Mouse (Mus musculus) MEL (cell line): ENCODE results near the gene Olfr813. TPM values are rescaled to one million over a fixed set of nuclear protein-coding genes. Genes with fewer than 3 reads are reported as not detected.

ENCODE experiments used
- polyA plus RNA-seq, 2 experiments: library from polyadenylated mRNA; stranded (reverse) in 1 of 2; unstranded in 1 of 2; fragments of >175 nt in 1 of 2; fragments of >200 nt in 1 of 2; gene quantifications; 2 replicates each; pipeline versions ENCODE4 v1.2.1 to v1.2.4; 2012; ENCODE audit warnings: low replicate concordance in 2 of 2, low read depth in 1 of 2; ENCODE audit not compliant: insufficient read length in 2 of 2, insufficient read depth in 1 of 2, missing spikeins in 1 of 2
- total RNA-seq: library from RNA; depleted of rRNA; stranded (reverse); fragments of 300-350 nt; gene quantifications from 2 replicates; pipeline ENCODE4 v1.2.3, GENCODE M21; 2012; rRNA removed

The Olfr813 gene
- total and polyA plus RNA-seq, 3 experiments = not detected

Other genes with a start within 250 kb of the Olfr813 start
- gene Olfr796, start 242.8 kb upstream of the Olfr813 start, total RNA-seq = not detected in 2 replicates
- gene Olfr796, start 242.8 kb upstream of the Olfr813 start, polyA plus RNA-seq = not detected
- not detected in 2 replicates for gene Olfr798, start 227.4 kb upstream of the Olfr813 start, total RNA-seq
- not detected for gene Olfr798, start 227.4 kb upstream of the Olfr813 start, polyA plus RNA-seq
- gene Olfr799, start 217.9 kb upstream of the Olfr813 start, total RNA-seq = not detected in 2 replicates
- gene Olfr799, start 217.9 kb upstream of the Olfr813 start, polyA plus RNA-seq = not detected
- gene Olfr800, start 197.7 kb upstream of the Olfr813 start, total RNA-seq = not detected in 2 replicates
- not detected for gene Olfr800, start 197.7 kb upstream of the Olfr813 start, polyA plus RNA-seq
- not detected in 2 replicates for gene Olfr801, start 181.5 kb upstream of the Olfr813 start, total RNA-seq
- not detected for gene Olfr801, start 181.5 kb upstream of the Olfr813 start, polyA plus RNA-seq
- gene Olfr802, start 167.2 kb upstream of the Olfr813 start, total RNA-seq = not detected in 2 replicates
- not detected for gene Olfr802, start 167.2 kb upstream of the Olfr813 start, polyA plus RNA-seq
- gene Olfr803, start 161.1 kb upstream of the Olfr813 start, total RNA-seq = not detected in 2 replicates
- gene Olfr803, start 161.1 kb upstream of the Olfr813 start, polyA plus RNA-seq = under 1 TPM in 1 of 2 experiments, not detected in 1; 0.03 TPM
- gene Olfr804, start 152.2 kb upstream of the Olfr813 start, total RNA-seq = not detected in 2 replicates
- not detected for gene Olfr804, start 152.2 kb upstream of the Olfr813 start, polyA plus RNA-seq
- gene Olfr805, start 126.0 kb upstream of the Olfr813 start, total RNA-seq = not detected in 2 replicates
- not detected for gene Olfr805, start 126.0 kb upstream of the Olfr813 start, polyA plus RNA-seq
- not detected in 2 replicates for gene Olfr806, start 113.4 kb upstream of the Olfr813 start, total RNA-seq
- not detected for gene Olfr806, start 113.4 kb upstream of the Olfr813 start, polyA plus RNA-seq
- not detected in 2 replicates for gene Olfr807, start 97.6 kb upstream of the Olfr813 start, total RNA-seq
- not detected for gene Olfr807, start 97.6 kb upstream of the Olfr813 start, polyA plus RNA-seq
- not detected in 2 replicates for gene Olfr808, start 89.9 kb upstream of the Olfr813 start, total RNA-seq
- not detected for gene Olfr808, start 89.9 kb upstream of the Olfr813 start, polyA plus RNA-seq
- gene Olfr809, start 80.7 kb upstream of the Olfr813 start, total RNA-seq = not detected in 2 replicates
- not detected for gene Olfr809, start 80.7 kb upstream of the Olfr813 start, polyA plus RNA-seq
- gene Olfr810, start 60.5 kb upstream of the Olfr813 start, total RNA-seq = not detected in 2 replicates
- gene Olfr810, start 60.5 kb upstream of the Olfr813 start, polyA plus RNA-seq = not detected
- gene Olfr811, start 51.0 kb upstream of the Olfr813 start, total RNA-seq = not detected in 2 replicates
- gene Olfr811, start 51.0 kb upstream of the Olfr813 start, polyA plus RNA-seq = not detected
- gene Olfr812, start 9.3 kb upstream of the Olfr813 start, total RNA-seq = not detected in 2 replicates
- not detected for gene Olfr812, start 9.3 kb upstream of the Olfr813 start, polyA plus RNA-seq
- not detected in 2 replicates for gene Olfr814, start 24.5 kb downstream of the Olfr813 start, total RNA-seq
- gene Olfr814, start 24.5 kb downstream of the Olfr813 start, polyA plus RNA-seq = not detected
- gene Olfr815, start 50.5 kb downstream of the Olfr813 start, total RNA-seq = not detected in 2 replicates
- gene Olfr815, start 50.5 kb downstream of the Olfr813 start, polyA plus RNA-seq = not detected
- gene Olfr816, start 60.2 kb downstream of the Olfr813 start, total RNA-seq = not detected in 2 replicates
- not detected for gene Olfr816, start 60.2 kb downstream of the Olfr813 start, polyA plus RNA-seq
- gene Olfr818, start 93.7 kb downstream of the Olfr813 start, total RNA-seq = not detected in 2 replicates
- gene Olfr818, start 93.7 kb downstream of the Olfr813 start, polyA plus RNA-seq = not detected
- gene Olfr819, start 111.9 kb downstream of the Olfr813 start, total RNA-seq = not detected in 2 replicates
- gene Olfr819, start 111.9 kb downstream of the Olfr813 start, polyA plus RNA-seq = not detected
- gene Olfr247, start 120.8 kb downstream of the Olfr813 start, total RNA-seq = not detected in 2 replicates
- not detected for gene Olfr247, start 120.8 kb downstream of the Olfr813 start, polyA plus RNA-seq
- not detected in 2 replicates for gene Gm10310, start 129.7 kb downstream of the Olfr813 start, total RNA-seq
- gene Gm10310, start 129.7 kb downstream of the Olfr813 start, polyA plus RNA-seq = not detected
- gene Olfr820, start 157.3 kb downstream of the Olfr813 start, total RNA-seq = not detected in 2 replicates
- gene Olfr820, start 157.3 kb downstream of the Olfr813 start, polyA plus RNA-seq = not detected
- gene Olfr821, start 175.0 kb downstream of the Olfr813 start, total RNA-seq = not detected in 2 replicates
- gene Olfr821, start 175.0 kb downstream of the Olfr813 start, polyA plus RNA-seq = not detected
- gene Olfr822, start 215.8 kb downstream of the Olfr813 start, total RNA-seq = not detected in 2 replicates
- gene Olfr822, start 215.8 kb downstream of the Olfr813 start, polyA plus RNA-seq = not detected